Mouse (Mus musculus) hindbrain, embryonic 12.5 days (tissue): ENCODE measurements around the gene Ggt7. TPM values are rescaled to one million over a fixed set of nuclear protein-coding genes. Genes with fewer than 3 reads are reported as not detected.
A peak's percentile ranks its signal among the peaks of the same experiment; 100 is the strongest.

Source experiments
- ATAC-seq: fragments of 200-750 bp; cut with Nextera tagmentation; 2 replicates; pipeline ENCODE4 v1.8.0; 2017; ENCODE audit warnings: moderate TSS enrichment; ENCODE audit not compliant: low FRiP score
- H3K27ac ChIP-seq: fragments of 300-500 bp; sonication (generic); 2 replicates; pipeline ENCODE4 v1.5.1; 2016; ENCODE audit warnings: mild to moderate bottlenecking
- H3K27me3 ChIP-seq: fragments of 300-500 bp; sonication (generic); 2 replicates; pipeline ENCODE4 v1.6.1; 2016; ENCODE audit warnings: mild to moderate bottlenecking
- H3K36me3 ChIP-seq: fragments of 300-500 bp; sonication (generic); 2 replicates; pipeline ENCODE4 v1.6.1; 2016; ENCODE audit warnings: mild to moderate bottlenecking
- H3K4me1 ChIP-seq: fragments of 300-500 bp; sonication (generic); 2 replicates; pipeline ENCODE4 v1.6.1; 2016
- H3K4me2 ChIP-seq: fragments of 300-500 bp; sonication (generic); replicated peaks from 2 replicates; pipeline ENCODE4 v1.6.1; 2016; ENCODE audit warnings: mild to moderate bottlenecking
- H3K4me3 ChIP-seq: fragments of 300-500 bp; sonication (generic); 2 replicates; pipeline ENCODE4 v1.5.1; 2016; ENCODE audit warnings: mild to moderate bottlenecking
- H3K9ac ChIP-seq: fragments of 300-500 bp; sonication (generic); 2 replicates; pipeline ENCODE4 v1.6.1; 2016; ENCODE audit warnings: mild to moderate bottlenecking, moderate library complexity
- H3K9me3 ChIP-seq: fragments of 300-500 bp; sonication (generic); replicated peaks from 2 replicates; pipeline ENCODE4 v1.6.1; 2016; ENCODE audit warnings: mild to moderate bottlenecking
- WGBS: fragments of 180-500 bp; shearing (Covaris S2); methylation state at CpG from one replicate; pipeline ENCODE4 v1.1.7; 2016; 5-methylcytosine and 5-hydroxymethylcytosine counted together
- polyA plus RNA-seq: library from polyadenylated mRNA; unstranded; fragments of >200 nt; fragmentation: Nextera tagmentation; extraction: Ambion mirVana; gene quantifications from 2 replicates; pipeline ENCODE4 v1.2.1, GENCODE M21; 2016

The Ggt7 gene
- polyA plus RNA-seq, 1 experiment from 2014 or later: 39.0 TPM

DNA sequence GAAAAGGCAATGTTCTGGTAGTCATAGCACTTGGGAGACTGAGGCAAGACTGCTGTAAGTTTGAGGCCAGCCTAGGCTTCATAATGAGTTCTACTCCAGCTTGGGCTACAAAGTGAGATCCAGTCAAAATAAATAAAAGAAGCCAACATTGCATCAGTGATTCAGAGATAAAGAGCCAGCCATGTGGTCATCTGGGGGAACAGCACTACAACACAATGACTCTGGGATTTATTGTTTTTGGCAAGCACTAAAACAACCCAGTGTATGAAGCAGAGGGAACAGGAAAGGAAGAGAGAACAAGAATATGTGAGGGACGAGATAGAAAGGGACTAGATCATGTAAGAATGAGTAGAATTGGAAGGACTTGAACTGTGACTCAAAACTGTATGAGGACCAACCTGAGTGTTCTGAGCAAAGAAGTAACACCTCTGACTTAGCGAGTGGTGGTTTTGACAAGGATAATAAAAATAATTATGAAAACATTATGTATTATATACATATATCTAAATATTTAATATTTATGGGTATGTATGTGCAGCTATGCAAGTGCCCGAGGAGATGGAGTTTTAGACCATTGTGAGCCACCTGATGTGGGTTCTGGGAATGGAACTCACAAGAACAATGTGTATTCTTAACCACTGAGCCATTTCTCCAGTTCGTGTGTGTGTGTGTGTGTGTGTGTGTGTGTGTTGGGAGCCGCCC lies 19.9 kb upstream of the Ggt7 start:
- no peaks in the 10 kb centered on the region for H3K27me3 ChIP-seq
- H3K36me3 ChIP-seq: no peaks in the 10 kb centered on the region
- H3K9ac ChIP-seq: no peak overlapping the region
- H3K27ac ChIP-seq: no peak overlapping the region
- WGBS: 65% methylated on average over 5 of the region's 5 CpGs
- H3K9me3 ChIP-seq: no peaks in the 10 kb centered on the region
- H3K4me3 ChIP-seq: no peak overlapping the region
- ATAC-seq: no peak
- no peak overlapping the region for H3K4me2 ChIP-seq
- H3K4me1 ChIP-seq: no peaks in the 10 kb centered on the region

DNA sequence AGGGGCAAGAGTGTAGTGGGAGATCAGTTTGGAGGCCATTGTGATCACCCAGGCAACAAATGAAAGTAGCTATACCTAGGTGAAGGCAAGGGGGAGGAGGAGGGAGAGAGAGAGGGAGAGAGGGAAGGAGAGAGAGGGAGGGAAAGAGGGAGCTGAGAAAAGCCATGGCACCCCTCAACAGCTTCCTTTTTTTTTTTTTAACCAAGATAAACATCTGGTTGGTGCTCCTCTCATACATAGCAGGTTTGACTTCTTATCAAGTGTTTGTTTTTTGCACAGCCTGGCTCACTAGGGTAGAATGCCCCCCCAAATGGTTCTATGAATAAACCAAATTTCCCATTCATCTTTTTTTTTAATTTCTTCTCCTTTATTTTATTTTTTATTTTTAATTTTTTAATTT lies 18.3 kb upstream of the Ggt7 start:
- no peak overlapping the region for H3K4me2 ChIP-seq
- H3K4me1 ChIP-seq: no peaks in the 10 kb centered on the region
- no peak overlapping the region for H3K9ac ChIP-seq
- no peaks in the 10 kb centered on the region for H3K36me3 ChIP-seq
- no peak overlapping the region for H3K4me3 ChIP-seq
- H3K27ac ChIP-seq: no peak overlapping the region
- H3K9me3 ChIP-seq: no peaks in the 10 kb centered on the region
- no peaks in the 10 kb centered on the region for H3K27me3 ChIP-seq
- no peak for ATAC-seq

DNA sequence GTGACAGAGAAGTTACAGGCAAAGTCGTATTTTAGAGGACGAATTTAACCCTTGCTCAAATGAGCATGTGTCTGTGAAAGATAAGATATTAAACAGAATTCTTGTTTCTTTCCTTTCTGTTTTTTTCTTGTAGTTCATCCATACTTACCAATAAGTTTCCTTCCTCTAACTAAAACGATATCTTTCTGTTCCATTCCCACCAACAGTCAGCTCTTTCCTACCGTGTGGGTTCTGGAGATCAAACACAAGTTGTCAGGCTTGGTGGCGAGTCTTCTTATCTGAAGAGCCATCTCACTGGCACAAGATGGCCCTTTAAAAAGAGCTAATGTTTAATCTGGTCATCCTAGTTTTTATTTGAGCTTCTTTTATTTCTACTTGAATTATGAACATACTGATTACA lies 9.3 kb upstream of the Ggt7 start:
- H3K4me1 ChIP-seq: no peaks in the 10 kb centered on the region
- H3K4me3 ChIP-seq: no peak overlapping the region
- H3K9ac ChIP-seq: no peak overlapping the region
- no peaks in the 10 kb centered on the region for H3K27me3 ChIP-seq
- no peak overlapping the region for H3K4me2 ChIP-seq
- no peaks in the 10 kb centered on the region; the same call in 1 of the 2 replicates for H3K36me3 ChIP-seq
- no peaks in the 10 kb centered on the region for H3K9me3 ChIP-seq
- no peak for ATAC-seq
- 86% methylated on average over 5 of the region's 5 CpGs for WGBS
- no peak overlapping the region for H3K27ac ChIP-seq

GRCm38 (mm10) chr2:155524378-155524777 lies 6.3 kb upstream of the Ggt7 start:
- Histone ChIP-seq H3K27ac (no peak overlapping the region), H3K4me1 (no peaks in the 10 kb centered on the region), H3K36me3 (no peaks in the 10 kb centered on the region; the same call in 1 of the 2 replicates), H3K4me2 (no peak overlapping the region), H3K9ac (no peak overlapping the region), H3K27me3 (no peaks in the 10 kb centered on the region), H3K4me3 (no peak overlapping the region), H3K9me3 (no peaks in the 10 kb centered on the region)
- WGBS: 78% methylated on average over 1 of the region's 1 CpGs
- no peak for ATAC-seq

- Histone ChIP-seq H3K4me1 (peaks cover 3% of the 10 kb centered on the region; the same call in 1 of the 2 replicates), H3K9ac (no peak overlapping the region), H3K4me2 (no peak overlapping the region), H3K36me3 (no peaks in the 10 kb centered on the region), H3K9me3 (no peaks in the 10 kb centered on the region), H3K4me3 (no peak overlapping the region), H3K27me3 (no peaks in the 10 kb centered on the region), H3K27ac (no peak overlapping the region)
- WGBS: 70% methylated on average over 5 of the region's 5 CpGs
- ATAC-seq: no peak
Observed at GRCm38 (mm10) chr2:155523706-155524105, 5.7 kb upstream of the Ggt7 start.

GRCm38 (mm10) chr2:155518531-155519270 lies 664 bp upstream of the Ggt7 start:
- no peak for ATAC-seq
- H3K4me2 ChIP-seq: peak overlapping the region; percentile 83
- no peaks in the 10 kb centered on the region for H3K9me3 ChIP-seq
- H3K27me3 ChIP-seq: no peaks in the 10 kb centered on the region
- 26% methylated on average over 18 of the region's 18 CpGs for WGBS
- H3K36me3 ChIP-seq: no peaks in the 10 kb centered on the region
- peaks cover 23% of the 10 kb centered on the region for H3K4me1 ChIP-seq
- peak overlapping the region; percentile 82; the same call in 1 of the 2 replicates for H3K27ac ChIP-seq
- peak overlapping the region; percentile 73 for H3K9ac ChIP-seq
- H3K4me3 ChIP-seq: peak overlapping the region; percentile 76

- no peaks in the 10 kb centered on the region for H3K9me3 ChIP-seq
- H3K36me3 ChIP-seq: no peaks in the 10 kb centered on the region
- no peaks in the 10 kb centered on the region for H3K27me3 ChIP-seq
- H3K4me3 ChIP-seq: no peak overlapping the region
- H3K27ac ChIP-seq: no peak overlapping the region
- H3K9ac ChIP-seq: no peak overlapping the region
- no peak overlapping the region for H3K4me2 ChIP-seq
- ATAC-seq: no peak
- 0% methylated on average over 1 of the region's 1 CpGs for WGBS
- peaks cover 38% of the 10 kb centered on the region for H3K4me1 ChIP-seq
Observed at GRCm38 (mm10) chr2:155515941-155516340, 2.1 kb downstream of the Ggt7 start.

- H3K9me3 ChIP-seq: no peaks in the 10 kb centered on the region
- H3K27me3 ChIP-seq: no peaks in the 10 kb centered on the region
- H3K4me3 ChIP-seq: peak overlapping the region; percentile 66
- ATAC-seq: peak; percentile 36
- H3K27ac ChIP-seq: peak overlapping the region; percentile 83
- WGBS: under 1% methylated on average over 23 of the region's 23 CpGs
- H3K9ac ChIP-seq: peak overlapping the region; percentile 87
- H3K4me2 ChIP-seq: peak overlapping the region; percentile 84
- H3K36me3 ChIP-seq: no peaks in the 10 kb centered on the region
- peaks cover 38% of the 10 kb centered on the region for H3K4me1 ChIP-seq
Observed at GRCm38 (mm10) chr2:155514666-155515065, 3.4 kb downstream of the Ggt7 start.

DNA sequence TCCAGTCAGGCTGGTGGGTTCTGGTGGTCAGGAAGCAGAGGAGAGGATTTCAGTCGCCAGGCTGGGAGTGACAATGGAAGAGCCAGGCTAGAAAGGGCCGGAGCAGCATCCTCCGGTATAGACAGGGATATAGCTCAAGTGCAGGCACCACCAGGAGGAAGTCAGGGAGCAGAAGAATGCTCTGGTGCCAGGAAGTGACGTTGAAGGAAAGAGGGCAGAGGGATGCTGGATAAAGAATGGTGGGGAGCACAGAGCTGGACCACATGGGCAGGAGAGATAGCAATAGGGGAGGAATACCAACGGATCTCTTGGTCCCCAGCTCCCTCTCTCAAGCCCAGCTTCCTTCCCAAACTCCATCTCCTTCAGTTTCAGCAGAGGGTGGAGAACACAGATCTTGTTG lies 4.5 kb downstream of the Ggt7 start:
- Histone ChIP-seq H3K4me1 (peaks cover 33% of the 10 kb centered on the region), H3K27ac (no peak overlapping the region), H3K27me3 (no peaks in the 10 kb centered on the region), H3K9me3 (no peaks in the 10 kb centered on the region), H3K9ac (peak overlapping the region; percentile 87), H3K4me3 (peak overlapping the region; percentile 66), H3K36me3 (no peaks in the 10 kb centered on the region), H3K4me2 (peak overlapping the region; percentile 84)
- WGBS: 64% methylated on average over 5 of the region's 5 CpGs
- no peak for ATAC-seq

DNA sequence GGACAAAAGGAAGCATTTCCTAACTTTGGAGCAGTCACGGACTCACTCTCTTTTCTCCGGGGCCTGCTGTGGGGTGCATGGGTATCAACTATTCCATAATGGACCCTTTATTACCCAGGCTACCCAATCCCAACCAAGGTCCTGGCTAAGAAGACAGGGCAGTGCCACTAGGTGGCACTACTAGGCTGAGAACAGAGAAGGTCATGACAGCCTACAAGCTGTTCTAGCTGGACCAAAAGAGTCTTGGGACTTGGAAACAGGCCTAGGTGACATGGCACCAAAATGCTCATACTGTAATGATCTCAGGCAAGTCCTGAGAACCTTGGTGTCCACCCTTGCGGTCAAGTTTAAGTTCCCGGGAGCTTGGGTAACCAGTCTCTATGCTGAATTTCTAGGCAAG lies 5.6 kb downstream of the Ggt7 start:
- H3K9ac ChIP-seq: no peak overlapping the region
- H3K27me3 ChIP-seq: no peaks in the 10 kb centered on the region
- peaks cover 31% of the 10 kb centered on the region for H3K4me1 ChIP-seq
- H3K9me3 ChIP-seq: no peaks in the 10 kb centered on the region
- H3K4me2 ChIP-seq: peak overlapping the region; percentile 84; the same call in 1 of the 2 replicates
- ATAC-seq: no peak
- H3K4me3 ChIP-seq: no peak overlapping the region
- WGBS: 61% methylated on average over 4 of the region's 4 CpGs
- no peak overlapping the region for H3K27ac ChIP-seq
- H3K36me3 ChIP-seq: no peaks in the 10 kb centered on the region

- Histone ChIP-seq H3K27me3 (no peaks in the 10 kb centered on the region), H3K36me3 (peaks cover 17% of the 10 kb centered on the region), H3K4me1 (peaks cover 8% of the 10 kb centered on the region; the same call in 1 of the 2 replicates), H3K4me3 (no peak overlapping the region), H3K9ac (no peak overlapping the region), H3K27ac (no peak overlapping the region), H3K9me3 (no peaks in the 10 kb centered on the region), H3K4me2 (no peak overlapping the region)
- 74% methylated on average over 10 of the region's 10 CpGs for WGBS
- ATAC-seq: no peak
Observed at GRCm38 (mm10) chr2:155507721-155508470, 10.1 kb downstream of the Ggt7 start.

GRCm38 (mm10) chr2:155505811-155506210 lies 12.2 kb downstream of the Ggt7 start:
- no peak overlapping the region for H3K4me3 ChIP-seq
- H3K27ac ChIP-seq: no peak overlapping the region
- 0 out of 2 replicates have a peak, but pooled peaks cover 2% of the 10 kb centered on the region for H3K4me1 ChIP-seq
- no peak overlapping the region for H3K4me2 ChIP-seq
- ATAC-seq: no peak
- H3K36me3 ChIP-seq: peaks cover 25% of the 10 kb centered on the region
- H3K9ac ChIP-seq: no peak overlapping the region
- H3K9me3 ChIP-seq: no peaks in the 10 kb centered on the region
- 91% methylated on average over 9 of the region's 9 CpGs for WGBS
- H3K27me3 ChIP-seq: no peaks in the 10 kb centered on the region
